Mouse (Mus musculus): ENCODE data around the gene Spock1. TPM values are rescaled to one million over a fixed set of nuclear protein-coding genes. Genes with fewer than 3 reads are reported as not detected.
"Not testable (repeated sequence)": the region's sequence is repeated elsewhere in the genome, so short reads cannot be mapped to it uniquely, and the experiment has no call there.

The Spock1 gene
- polyA plus RNA-seq, 1 experiment, result 0.06 TPM

- 50% methylated on average over 7 of the region's 7 CpGs for WGBS
- no peak for DNase-seq
- no peak for TF ChIP-seq POLR2A (IDR thresholded peaks at IDR 0.05; ENCODE audit: borderline replicate concordance, extremely low read depth, low read depth, low read length)
- TF ChIP-seq CTCF (IDR thresholded peaks at IDR 0.05; ENCODE audit: insufficient read depth, low read length), result no peak
- H3K4me1 ChIP-seq (ENCODE audit: control insufficient read depth, insufficient read depth, low read length), result no peaks in the 10 kb centered on the region
- no peak overlapping the region for H3K4me3 ChIP-seq (replicated peaks; ENCODE audit: extremely low read depth, low read depth, low read length)
Observed at GRCm38 (mm10) chr13:57623909-57624481, 284.1 kb downstream of the Spock1 start.

GRCm38 (mm10) chr13:57619079-57619768 lies 288.9 kb downstream of the Spock1 start:
- DNase-seq, result no peak
- TF ChIP-seq CTCF (IDR thresholded peaks at IDR 0.05; ENCODE audit: insufficient read depth, low read length) (no peak), POLR2A (IDR thresholded peaks at IDR 0.05; ENCODE audit: borderline replicate concordance, extremely low read depth, low read depth, low read length) (no peak)

DNA sequence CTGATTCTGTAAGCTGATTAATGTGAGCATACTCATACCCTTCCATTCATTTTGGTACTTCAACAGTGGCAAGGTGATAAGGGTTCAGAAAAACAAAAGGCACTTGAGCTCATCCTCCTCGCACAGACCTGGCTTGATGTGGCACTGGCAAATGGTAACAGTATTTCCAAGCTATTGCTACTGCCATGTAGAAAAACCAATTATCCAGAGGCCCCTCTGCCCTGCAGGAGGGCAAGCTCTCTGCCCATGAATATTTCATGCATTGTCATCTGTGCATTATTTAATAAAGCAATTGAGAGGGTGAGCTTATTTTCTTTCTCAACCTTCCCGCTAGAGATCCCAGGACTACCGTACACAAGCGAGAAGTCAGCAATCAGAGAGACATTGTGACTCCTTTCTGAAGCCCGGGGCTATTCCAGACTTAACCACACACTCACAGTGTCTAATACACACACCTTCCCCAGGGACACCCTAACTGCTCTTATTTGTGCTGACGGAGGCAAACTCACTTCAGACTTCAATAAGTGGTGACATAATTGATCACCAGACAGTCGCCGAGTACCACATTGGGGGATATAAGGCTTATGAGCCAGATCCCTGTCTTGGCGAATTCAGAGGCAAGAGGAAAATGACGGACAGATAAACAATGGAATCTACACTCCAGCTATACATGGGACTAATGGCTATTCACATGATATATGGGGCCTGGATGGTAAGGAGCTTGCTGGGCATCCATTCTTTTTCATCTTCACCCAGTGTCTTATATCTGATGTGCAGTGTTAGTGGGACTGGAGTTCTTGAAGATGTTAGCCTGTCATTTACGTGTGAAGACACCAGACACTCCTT lies 296.6 kb downstream of the Spock1 start:
- no peak overlapping the region for H3K4me3 ChIP-seq (replicated peaks; ENCODE audit: extremely low read depth, low read depth, low read length)
- 73% methylated on average over 11 of the region's 11 CpGs for WGBS
- no peaks in the 10 kb centered on the region for H3K4me1 ChIP-seq (ENCODE audit: control insufficient read depth, insufficient read depth, low read length)
- no peak for TF ChIP-seq CTCF (IDR thresholded peaks at IDR 0.05; ENCODE audit: insufficient read depth, low read length)
- no peak for DNase-seq

More at GRCm38 (mm10) chr13:57619079-57619768, 288.9 kb downstream of the Spock1 start:
- no peaks in the 10 kb centered on the region for H3K4me1 ChIP-seq (ENCODE audit: control insufficient read depth, insufficient read depth, low read length)
- 68% methylated on average over 17 of the region's 17 CpGs for WGBS
- no peak overlapping the region for H3K4me3 ChIP-seq (replicated peaks; ENCODE audit: extremely low read depth, low read depth, low read length)

GRCm38 (mm10) chr13:57609946-57610345 lies 298.2 kb downstream of the Spock1 start:
- Histone ChIP-seq H3K4me1 (ENCODE audit: control insufficient read depth, insufficient read depth, low read length) (no peaks in the 10 kb centered on the region), H3K4me3 (replicated peaks; ENCODE audit: extremely low read depth, low read depth, low read length) (no peak overlapping the region)
- DNase-seq, result no peak
- TF ChIP-seq POLR2A (IDR thresholded peaks at IDR 0.05; ENCODE audit: borderline replicate concordance, extremely low read depth, low read depth, low read length) (no peak), CTCF (IDR thresholded peaks at IDR 0.05; ENCODE audit: insufficient read depth, low read length) (no peak)
- WGBS, result 77% methylated on average over 7 of the region's 7 CpGs

DNA sequence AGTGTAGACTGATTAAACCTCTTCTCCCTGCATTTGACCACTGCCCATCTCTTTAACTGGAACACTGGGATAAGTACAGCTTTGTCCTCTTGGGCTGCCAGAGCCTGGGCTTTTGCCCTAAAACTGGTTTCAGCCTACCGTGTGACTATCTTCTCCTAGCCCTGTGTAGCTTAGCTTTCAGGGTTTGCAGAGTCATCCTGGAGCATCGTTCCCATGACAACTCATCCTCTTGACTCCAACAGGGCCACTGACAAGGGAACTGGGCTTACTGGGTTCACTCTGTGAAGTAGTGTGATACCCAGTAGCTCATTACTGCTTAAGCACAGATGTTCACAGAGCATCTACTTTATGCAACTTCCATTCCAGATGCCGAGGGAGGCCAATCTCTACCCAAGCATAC lies 303.7 kb downstream of the Spock1 start:
- TF ChIP-seq POLR2A (IDR thresholded peaks at IDR 0.05; ENCODE audit: borderline replicate concordance, extremely low read depth, low read depth, low read length), result no peak
- Histone ChIP-seq H3K4me3 (replicated peaks; ENCODE audit: extremely low read depth, low read depth, low read length) (no peak overlapping the region), H3K4me1 (ENCODE audit: control insufficient read depth, insufficient read depth, low read length) (no peaks in the 10 kb centered on the region)
- WGBS, result 83% methylated on average over 3 of the region's 3 CpGs
- no peak for DNase-seq

- TF ChIP-seq POLR2A (IDR thresholded peaks at IDR 0.05; ENCODE audit: borderline replicate concordance, extremely low read depth, low read depth, low read length) (no peak), CTCF (IDR thresholded peaks at IDR 0.05; ENCODE audit: insufficient read depth, low read length) (no peak)
- 78% methylated on average over 8 of the region's 8 CpGs for WGBS
- no peak for DNase-seq
- H3K4me1 ChIP-seq (ENCODE audit: control insufficient read depth, insufficient read depth, low read length), result no peaks in the 10 kb centered on the region
- H3K4me3 ChIP-seq (replicated peaks; ENCODE audit: extremely low read depth, low read depth, low read length), result no peak overlapping the region
Observed at GRCm38 (mm10) chr13:57603226-57603625, 304.9 kb downstream of the Spock1 start.

DNA sequence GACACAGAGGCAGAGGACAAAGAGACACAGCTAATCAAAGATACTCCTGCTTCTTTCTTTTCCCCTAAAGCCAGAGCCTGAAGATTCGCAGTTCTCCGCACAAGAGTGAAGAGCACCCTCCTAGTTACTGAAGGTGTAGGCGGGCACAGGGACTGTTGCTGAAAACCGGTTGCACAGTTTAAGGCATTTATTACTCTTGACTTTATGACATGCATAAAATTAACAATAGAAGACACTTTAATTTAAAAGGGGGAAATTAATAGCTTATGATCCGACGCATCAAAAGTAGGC lies 312.4 kb downstream of the Spock1 start:
- no peaks in the 10 kb centered on the region for H3K4me1 ChIP-seq (ENCODE audit: control insufficient read depth, insufficient read depth, low read length)
- WGBS, result 92% methylated on average over 6 of the region's 6 CpGs
- no peak overlapping the region for H3K4me3 ChIP-seq (replicated peaks; ENCODE audit: extremely low read depth, low read depth, low read length)
- TF ChIP-seq POLR2A (IDR thresholded peaks at IDR 0.05; ENCODE audit: borderline replicate concordance, extremely low read depth, low read depth, low read length) (no peak), CTCF (IDR thresholded peaks at IDR 0.05; ENCODE audit: insufficient read depth, low read length) (no peak)
- no peak for DNase-seq

- no peak overlapping the region for H3K4me3 ChIP-seq (replicated peaks; ENCODE audit: extremely low read depth, low read depth, low read length)
- DNase-seq, result no peak
- no peak for TF ChIP-seq POLR2A (IDR thresholded peaks at IDR 0.05; ENCODE audit: borderline replicate concordance, extremely low read depth, low read depth, low read length)
- no peak for TF ChIP-seq CTCF (IDR thresholded peaks at IDR 0.05; ENCODE audit: insufficient read depth, low read length)
- WGBS, result 70% methylated on average over 15 of the region's 15 CpGs
- no peaks in the 10 kb centered on the region for H3K4me1 ChIP-seq (ENCODE audit: control insufficient read depth, insufficient read depth, low read length)
Observed at GRCm38 (mm10) chr13:57595032-57595760, 312.9 kb downstream of the Spock1 start.

- WGBS, result 90% methylated on average over 4 of the region's 4 CpGs
- not testable (repeated sequence) for H3K4me1 ChIP-seq (ENCODE audit: control insufficient read depth, insufficient read depth, low read length); H3K4me3 ChIP-seq (replicated peaks; ENCODE audit: extremely low read depth, low read depth, low read length); DNase-seq
Observed at GRCm38 (mm10) chr13:57589338-57589914, 318.7 kb downstream of the Spock1 start.

Data from lung, adult 2 months (tissue).